Mouse (Mus musculus): ENCODE measurements around the gene Igsf11. TPM values are rescaled to one million over a fixed set of nuclear protein-coding genes. Genes with fewer than 3 reads are reported as not detected.

Igsf11 gene
- polyA plus RNA-seq, 1 experiment from 2014 or later = 1.2 TPM

- no peak overlapping the region for H3K27ac ChIP-seq
- no peak overlapping the region for H3K4me3 ChIP-seq
- no peaks in the 10 kb centered on the region for H3K9me3 ChIP-seq
- peaks cover 3% of the 10 kb centered on the region; the same call in 1 of the 2 replicates for H3K4me1 ChIP-seq
- H3K27me3 ChIP-seq = peaks cover 17% of the 10 kb centered on the region; the same call in 1 of the 2 replicates
- WGBS = 48% methylated on average over 12 of the region's 12 CpGs
- no peak overlapping the region; the same call in 1 of the 2 replicates for H3K4me2 ChIP-seq (replicated peaks)
- no peaks in the 10 kb centered on the region for H3K36me3 ChIP-seq
- no peak overlapping the region for H3K9ac ChIP-seq
- no peak for ATAC-seq (ENCODE audit: low FRiP score, low read depth)
Measured at GRCm38 (mm10) chr16:39056961-39057360, 164.5 kb downstream of the Igsf11 start.

GRCm38 (mm10) chr16:39058869-39059268 lies 166.4 kb downstream of the Igsf11 start:
- H3K9me3 ChIP-seq = no peaks in the 10 kb centered on the region
- peaks cover 3% of the 10 kb centered on the region; the same call in 1 of the 2 replicates for H3K4me1 ChIP-seq
- no peak overlapping the region for H3K27ac ChIP-seq
- WGBS = 98% methylated on average over 2 of the region's 2 CpGs
- ATAC-seq (ENCODE audit: low FRiP score, low read depth) = no peak
- H3K27me3 ChIP-seq = peaks cover 11% of the 10 kb centered on the region; the same call in 1 of the 2 replicates
- no peak overlapping the region for H3K4me2 ChIP-seq (replicated peaks)
- no peaks in the 10 kb centered on the region for H3K36me3 ChIP-seq
- H3K9ac ChIP-seq = no peak overlapping the region
- no peak overlapping the region for H3K4me3 ChIP-seq

- no peaks in the 10 kb centered on the region for H3K36me3 ChIP-seq
- no peak overlapping the region for H3K4me3 ChIP-seq
- no peak overlapping the region for H3K27ac ChIP-seq
- H3K4me1 ChIP-seq = no peaks in the 10 kb centered on the region
- 34% methylated on average over 5 of the region's 5 CpGs for WGBS
- no peak for ATAC-seq (ENCODE audit: low FRiP score, low read depth)
- no peak overlapping the region for H3K9ac ChIP-seq
- H3K4me2 ChIP-seq (replicated peaks) = no peak overlapping the region
- no peaks in the 10 kb centered on the region for H3K9me3 ChIP-seq
- H3K27me3 ChIP-seq = no peaks in the 10 kb centered on the region
Measured at GRCm38 (mm10) chr16:39062596-39062995, 170.1 kb downstream of the Igsf11 start.

DNA sequence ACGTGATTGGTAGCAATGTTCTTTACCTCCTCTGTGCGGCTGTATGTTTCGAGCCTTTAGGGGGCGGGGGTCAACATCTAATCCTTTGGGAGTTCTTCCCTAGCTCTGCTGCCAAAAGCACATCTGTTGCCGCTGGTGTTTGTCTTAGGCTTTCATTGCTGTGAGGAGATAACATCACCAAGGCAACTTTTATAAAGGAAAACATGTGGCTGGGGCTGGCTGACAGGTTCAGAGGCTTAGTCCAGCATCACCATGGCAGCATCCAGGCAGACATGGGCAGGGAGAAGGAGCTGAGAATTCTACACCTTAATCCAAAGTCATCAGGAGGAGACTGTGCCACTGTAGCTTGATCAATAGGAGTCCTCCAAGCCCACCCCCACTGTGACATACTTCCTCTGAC lies 173.1 kb downstream of the Igsf11 start:
- no peak overlapping the region for H3K9ac ChIP-seq
- H3K36me3 ChIP-seq = no peaks in the 10 kb centered on the region
- no peaks in the 10 kb centered on the region for H3K9me3 ChIP-seq
- 67% methylated on average over 5 of the region's 5 CpGs for WGBS
- H3K27me3 ChIP-seq = no peaks in the 10 kb centered on the region
- H3K4me2 ChIP-seq (replicated peaks) = no peak overlapping the region
- no peaks in the 10 kb centered on the region for H3K4me1 ChIP-seq
- no peak overlapping the region for H3K4me3 ChIP-seq
- no peak overlapping the region for H3K27ac ChIP-seq
- ATAC-seq (ENCODE audit: low FRiP score, low read depth) = no peak

- H3K9me3 ChIP-seq = no peaks in the 10 kb centered on the region
- H3K4me3 ChIP-seq = no peak overlapping the region
- no peak overlapping the region for H3K9ac ChIP-seq
- no peak for ATAC-seq (ENCODE audit: low FRiP score, low read depth)
- H3K4me1 ChIP-seq = no peaks in the 10 kb centered on the region
- H3K4me2 ChIP-seq (replicated peaks) = no peak overlapping the region
- 52% methylated on average over 3 of the region's 3 CpGs for WGBS
- H3K36me3 ChIP-seq = no peaks in the 10 kb centered on the region
- no peaks in the 10 kb centered on the region for H3K27me3 ChIP-seq
- H3K27ac ChIP-seq = no peak overlapping the region
Measured at GRCm38 (mm10) chr16:39071431-39071830, 179.0 kb downstream of the Igsf11 start.

Other genes with a start within 250 kb of the Igsf11 start
- 13.3 and 14.5 TPM in 2 replicates for gene Arhgap31, start 179.4 kb upstream of the Igsf11 start, polyA plus RNA-seq (2015; fragmentation: Nextera tagmentation; extraction: Ambion mirVana)
- 36.7 and 37.2 TPM in 2 replicates for gene B4galt4, start 150.4 kb upstream of the Igsf11 start, polyA plus RNA-seq (2015; fragmentation: Nextera tagmentation; extraction: Ambion mirVana)
- 12.1 and 12.9 TPM in 2 replicates for gene Upk1b, start 92.3 kb upstream of the Igsf11 start, polyA plus RNA-seq (2015; fragmentation: Nextera tagmentation; extraction: Ambion mirVana)
- not detected in 2 replicates for gene 4930435E12Rik, start 63.9 kb upstream of the Igsf11 start, polyA plus RNA-seq (2015; fragmentation: Nextera tagmentation; extraction: Ambion mirVana)

All from limb, embryonic 13.5 days (tissue).